Mouse (Mus musculus): Measurements from ENCODE around the gene Xrcc4.

DNA sequence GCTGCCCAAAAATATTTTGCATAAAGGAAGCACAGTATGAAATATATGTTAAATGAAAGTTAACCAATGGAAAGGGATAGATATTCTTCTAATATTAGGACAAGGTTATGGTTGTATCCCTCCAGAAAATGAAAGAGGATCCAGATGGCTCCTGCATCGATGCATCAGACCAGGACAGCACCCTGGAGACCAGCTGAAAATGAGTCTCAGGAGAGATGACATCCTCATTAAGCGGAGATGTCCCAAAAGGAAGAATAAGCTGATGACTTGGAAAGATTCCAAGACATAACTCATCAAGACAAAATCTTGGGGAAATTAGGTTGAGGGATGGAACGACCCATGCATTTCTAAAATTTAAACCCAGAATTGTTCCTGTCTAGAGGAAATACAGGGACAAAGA is 37.0 kb downstream of the Xrcc4 start:
- no peak for TF ChIP-seq CTCF (IDR thresholded peaks at IDR 0.05; ENCODE audit: extremely low read depth, insufficient read length, insufficient replicate concordance, low read depth, low read length)
- no peak for TF ChIP-seq POLR2A (IDR thresholded peaks at IDR 0.05; ENCODE audit: low read depth, low read length)

All from small intestine, adult 2 months (tissue).